Mouse (Mus musculus) C2C12 (cell line): ENCODE measurements around the gene Atrnl1. TPM values are rescaled to one million over a fixed set of nuclear protein-coding genes. Genes with fewer than 3 reads are reported as not detected.
"Not testable (repeated sequence)": the region's sequence is repeated elsewhere in the genome, so short reads cannot be mapped to it uniquely, and the experiment has no call there.

ENCODE experiments used
- H3K27me3 ChIP-seq: one replicate; pipeline ENCODE4 v1.6.1; 2011; ENCODE audit not compliant: control insufficient read depth, insufficient read depth, insufficient read length
- H3K36me3 ChIP-seq: one replicate; pipeline ENCODE4 v1.6.1; 2011; ENCODE audit not compliant: control insufficient read depth, insufficient read depth
- H3K4me3 ChIP-seq: one replicate; pipeline ENCODE4 v1.5.1; 2011; ENCODE audit warnings: mild to moderate bottlenecking, control low read depth; ENCODE audit not compliant: poor library complexity, insufficient read depth, severe bottlenecking
- H3K79me2 ChIP-seq: one replicate; pipeline ENCODE4 v1.6.1; 2011; ENCODE audit not compliant: control insufficient read depth, insufficient read depth
- H3K79me3 ChIP-seq: one replicate; pipeline ENCODE4 v1.6.1; 2011; ENCODE audit warnings: low read depth, control low read depth
- H3ac ChIP-seq: one replicate; pipeline ENCODE3; 2011; ENCODE audit warnings: low read depth; ENCODE audit not compliant: control insufficient read depth, insufficient read length
- CEBPB ChIP-seq: IDR thresholded peaks from one replicate; pipeline ENCODE4 v1.6.1; 2011; ENCODE audit warnings: low read depth, mild to moderate bottlenecking, control low read depth, moderate library complexity
- CTCF ChIP-seq: IDR thresholded peaks from one replicate; pipeline ENCODE4 v1.5.1; 2011; ENCODE audit not compliant: control insufficient read depth, insufficient read depth, insufficient read length
- FOSL1 ChIP-seq: IDR thresholded peaks from one replicate; pipeline ENCODE4 v1.8.0; 2011; ENCODE audit warnings: mild to moderate bottlenecking, low read length; ENCODE audit not compliant: poor library complexity, insufficient read depth, severe bottlenecking
- MAX ChIP-seq: IDR thresholded peaks from one replicate; pipeline ENCODE4 v1.6.1; 2011; ENCODE audit warnings: mild to moderate bottlenecking, control low read depth
- MYOD1 ChIP-seq: IDR thresholded peaks from one replicate; pipeline ENCODE4 v1.6.1; 2011; ENCODE audit warnings: low read depth; ENCODE audit not compliant: control insufficient read depth, insufficient read length
- MYOG ChIP-seq: IDR thresholded peaks from one replicate; pipeline ENCODE4 v1.6.1; 2011; ENCODE audit not compliant: control insufficient read depth, insufficient read length; ENCODE audit errors: extremely low read depth
- USF1 ChIP-seq: IDR thresholded peaks from one replicate; pipeline ENCODE4 v1.6.1; 2011; ENCODE audit warnings: low read depth, mild to moderate bottlenecking, control low read depth, moderate library complexity
- polyA plus RNA-seq: library from polyadenylated mRNA; unstranded; fragments of >200 nt; fragmentation: generic; extraction: Trizol; gene quantifications from one replicate; pipeline ENCODE4 v1.2.1, GENCODE M21; 2012; ENCODE audit warnings: missing spikeins

Gene Atrnl1
- polyA plus RNA-seq, 1 experiment, result 3.3 TPM

DNA sequence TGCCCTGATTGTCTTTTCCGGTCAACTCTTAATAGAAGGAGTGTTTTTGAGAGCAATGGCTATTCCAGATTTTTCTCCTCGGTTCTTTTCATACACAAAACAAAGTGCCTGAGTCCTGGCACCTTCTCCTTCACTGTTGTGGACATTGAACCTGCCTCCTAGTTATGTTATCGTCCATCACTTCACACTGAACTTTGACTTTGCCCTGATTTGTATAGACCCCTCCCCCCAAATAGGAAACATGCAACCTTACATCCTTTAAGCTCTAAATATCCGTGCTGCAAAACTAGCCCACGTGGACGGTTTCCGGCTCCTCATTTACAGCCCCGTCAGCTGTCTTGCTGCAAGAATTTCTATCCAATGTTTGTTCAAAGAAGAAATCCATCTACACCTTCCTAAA lies 432.3 kb downstream of the Atrnl1 start:
- Histone ChIP-seq H3ac (no peak overlapping the region), H3K36me3 (no peaks in the 10 kb centered on the region), H3K79me2 (no peaks in the 10 kb centered on the region), H3K79me3 (no peaks in the 10 kb centered on the region), H3K4me3 (no peak overlapping the region), H3K27me3 (no peaks in the 10 kb centered on the region)
- TF ChIP-seq MYOG (no peak), USF1 (no peak), MAX (no peak), MYOD1 (no peak), CEBPB (no peak), FOSL1 (no peak), CTCF (no peak)

DNA sequence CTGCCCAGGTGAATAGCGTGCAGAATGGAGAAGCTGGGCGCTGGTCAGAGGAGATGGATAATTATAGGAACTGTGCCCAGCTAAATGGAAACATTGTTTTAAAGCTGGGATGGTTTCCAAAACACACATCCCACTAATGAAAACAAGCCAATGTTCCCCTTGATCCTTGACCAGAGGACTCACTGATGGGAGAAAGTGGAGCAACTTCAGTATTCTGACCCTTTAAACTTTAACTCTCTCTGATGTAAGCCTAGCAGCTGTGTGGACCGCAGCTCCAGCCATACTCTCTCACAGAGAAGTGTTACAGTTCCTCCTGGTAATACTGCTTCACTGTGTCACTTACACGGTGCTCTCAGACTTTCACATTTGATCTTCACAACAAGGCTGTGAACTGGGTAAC lies 432.7 kb downstream of the Atrnl1 start:
- TF ChIP-seq MYOG (no peak), MYOD1 (peak; percentile 10)
- H3ac ChIP-seq, result no peak overlapping the region

DNA sequence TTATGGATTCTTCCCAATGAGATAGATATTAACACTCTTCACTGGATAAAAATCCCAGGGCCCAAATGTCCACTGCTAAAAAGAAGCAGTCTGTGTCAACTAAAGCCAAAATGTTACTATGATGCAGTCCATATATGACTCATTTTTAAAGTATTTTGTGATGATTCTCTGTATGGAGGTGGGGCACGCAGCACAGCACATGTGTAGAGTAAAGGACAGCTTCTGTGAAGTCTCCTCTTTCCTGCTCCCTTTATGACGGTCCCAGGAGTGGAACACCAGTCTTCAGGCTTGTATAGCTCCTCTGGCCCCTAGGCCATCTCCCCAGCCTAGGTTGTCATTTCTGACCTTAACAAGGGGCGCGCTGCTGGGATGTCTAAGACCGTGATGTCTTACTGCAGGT lies 434.0 kb downstream of the Atrnl1 start:
- TF ChIP-seq CTCF, result no peak
- TF ChIP-seq CEBPB, result no peak
- no peak for TF ChIP-seq FOSL1
- no peak for TF ChIP-seq USF1
- no peak for TF ChIP-seq MYOD1
- no peak for TF ChIP-seq MAX
- no peak for TF ChIP-seq MYOG
- Histone ChIP-seq H3K4me3 (no peak overlapping the region), H3K79me2 (no peaks in the 10 kb centered on the region), H3K36me3 (no peaks in the 10 kb centered on the region), H3K79me3 (no peaks in the 10 kb centered on the region), H3K27me3 (no peaks in the 10 kb centered on the region), H3ac (no peak overlapping the region)

More for the DNA sequence above, 432.7 kb downstream of the Atrnl1 start:
- H3K36me3 ChIP-seq, result no peaks in the 10 kb centered on the region
- H3K27me3 ChIP-seq, result no peaks in the 10 kb centered on the region
- no peaks in the 10 kb centered on the region for H3K79me3 ChIP-seq
- H3K4me3 ChIP-seq, result no peak overlapping the region
- H3K79me2 ChIP-seq, result no peaks in the 10 kb centered on the region

DNA sequence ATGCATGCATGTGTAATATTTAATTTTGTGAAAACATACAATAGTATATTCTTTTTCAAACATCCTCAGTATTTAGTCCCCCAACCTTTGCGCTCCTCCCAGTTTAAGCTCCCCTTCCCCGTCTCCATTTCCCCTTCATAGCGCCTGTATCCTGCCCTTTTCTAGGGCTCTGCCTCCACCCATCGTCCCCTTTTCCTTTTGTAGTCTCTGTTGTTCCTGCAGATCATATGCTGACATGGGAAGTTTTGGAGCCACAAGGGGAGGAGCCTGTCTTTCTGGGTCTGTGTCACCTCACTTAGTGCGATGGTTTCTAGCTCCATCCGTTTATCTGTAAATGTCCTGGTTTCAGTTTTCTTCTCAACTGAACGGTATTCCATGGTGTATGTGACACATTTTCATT lies 435.8 kb downstream of the Atrnl1 start:
- H3K79me3 ChIP-seq, result no peaks in the 10 kb centered on the region
- no peak for TF ChIP-seq MAX
- no peak for TF ChIP-seq USF1
- no peak for TF ChIP-seq MYOG
- TF ChIP-seq CEBPB, result no peak
- no peak for TF ChIP-seq CTCF
- no peak for TF ChIP-seq FOSL1
- no peak for TF ChIP-seq MYOD1
- H3K4me3 ChIP-seq, result no peak overlapping the region
- no peaks in the 10 kb centered on the region for H3K79me2 ChIP-seq
- no peak overlapping the region for H3ac ChIP-seq
- H3K27me3 ChIP-seq, result no peaks in the 10 kb centered on the region
- H3K36me3 ChIP-seq, result no peaks in the 10 kb centered on the region

DNA sequence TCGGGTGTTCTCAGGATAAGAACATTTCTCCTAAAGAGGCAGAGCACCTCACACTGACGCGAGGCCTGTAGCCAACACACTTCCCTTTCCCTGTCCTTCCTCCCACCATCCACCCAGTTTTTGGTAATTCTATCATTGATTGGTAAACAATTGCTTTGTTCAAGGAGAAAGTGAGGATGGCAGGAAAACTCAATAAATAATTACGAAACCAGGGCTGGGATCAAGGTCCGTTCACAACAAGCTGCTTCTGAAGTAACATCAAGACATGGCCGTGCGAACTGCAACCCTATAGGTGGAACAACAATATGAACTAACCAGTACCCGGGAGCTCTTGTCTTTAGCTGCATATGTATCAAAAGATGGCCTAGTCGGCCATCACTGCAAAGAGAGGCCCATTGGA lies 439.6 kb downstream of the Atrnl1 start:
- not testable (repeated sequence) for H3K79me3 ChIP-seq, H3K4me3 ChIP-seq, H3K36me3 ChIP-seq, H3ac ChIP-seq, H3K79me2 ChIP-seq, H3K27me3 ChIP-seq

DNA sequence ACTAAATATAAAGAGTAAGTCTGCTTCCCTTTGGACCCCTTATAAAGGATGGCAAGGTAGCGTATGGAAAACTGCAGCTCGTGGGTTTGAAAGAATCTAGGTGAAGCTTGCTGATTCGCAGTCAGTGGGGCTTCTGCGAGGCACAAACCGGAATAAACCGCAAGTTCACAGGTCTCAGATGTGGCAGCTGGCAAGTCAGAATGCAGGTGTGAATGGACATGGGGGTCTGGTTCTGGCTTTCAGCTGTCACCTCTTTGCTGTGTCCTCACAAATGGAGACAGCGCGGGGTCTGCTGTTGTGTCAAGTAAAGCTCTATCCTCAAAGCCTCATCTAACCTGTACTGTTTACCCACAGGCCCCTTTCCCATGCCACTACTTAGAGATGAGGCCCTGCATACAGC lies 440.2 kb downstream of the Atrnl1 start:
- Histone ChIP-seq H3ac (no peak overlapping the region), H3K79me3 (no peaks in the 10 kb centered on the region), H3K27me3 (no peaks in the 10 kb centered on the region), H3K4me3 (no peak overlapping the region), H3K36me3 (no peaks in the 10 kb centered on the region), H3K79me2 (no peaks in the 10 kb centered on the region)
- no peak for TF ChIP-seq CEBPB
- no peak for TF ChIP-seq FOSL1
- TF ChIP-seq MAX, result no peak
- no peak for TF ChIP-seq CTCF
- TF ChIP-seq USF1, result no peak
